Mouse (Mus musculus): ENCODE data around the gene Defb42. TPM values are rescaled to one million over a fixed set of nuclear protein-coding genes. Genes with fewer than 3 reads are reported as not detected.

Defb42 gene
- 1.6 TPM in 2 replicates for polyA plus RNA-seq (2015; fragmentation: Nextera tagmentation; extraction: Ambion mirVana)

GRCm38 (mm10) chr14:63046691-63047090 lies at the start of gene Defb42:
TSS of gene Defb42 (plus strand) at chr14:63046991.
- Histone ChIP-seq H3K4me3 (replicated peaks) (no peak within 1 kb of the TSS), H3K9me3 (replicated peaks) (no peaks in the 10 kb centered on the region), H3K9ac (no peak within 1 kb of the TSS), H3K27me3 (no peaks in the 10 kb centered on the region), H3K36me3 (no peaks in the 10 kb centered on the region), H3K4me2 (no peak within 1 kb of the TSS), H3K27ac (no peak within 1 kb of the TSS), H3K4me1 (no peaks in the 10 kb centered on the region)
- ATAC-seq (replicated peaks; ENCODE audit: low FRiP score), result no peak
- 67% methylated on average over 3 of the region's 3 CpGs for WGBS

GRCm38 (mm10) chr14:62997777-62998176 lies 49.0 kb upstream of the Defb42 start, which contains the start of gene Defb47:
TSS of gene Defb47 (plus strand) at chr14:62998077.
- no peak within 1 kb of the TSS for H3K27ac ChIP-seq
- 55% methylated on average over 8 of the region's 8 CpGs for WGBS
- H3K36me3 ChIP-seq, result no peaks in the 10 kb centered on the region
- H3K27me3 ChIP-seq, result no peaks in the 10 kb centered on the region
- H3K4me1 ChIP-seq, result peaks cover 3% of the 10 kb centered on the region; the same call in 1 of the 2 replicates
- no peak for ATAC-seq (replicated peaks; ENCODE audit: low FRiP score)
- no peak within 1 kb of the TSS for H3K4me2 ChIP-seq
- no peaks in the 10 kb centered on the region for H3K9me3 ChIP-seq (replicated peaks)
- no peak within 1 kb of the TSS for H3K4me3 ChIP-seq (replicated peaks)
- no peak within 1 kb of the TSS for H3K9ac ChIP-seq

- 89% methylated on average over 4 of the region's 4 CpGs for WGBS
- Histone ChIP-seq H3K27me3 (no peaks in the 10 kb centered on the region), H3K9ac (no peak overlapping the region), H3K9me3 (replicated peaks) (no peaks in the 10 kb centered on the region), H3K4me1 (peaks cover 3% of the 10 kb centered on the region; the same call in 1 of the 2 replicates), H3K36me3 (no peaks in the 10 kb centered on the region), H3K4me2 (no peak overlapping the region), H3K4me3 (replicated peaks) (no peak overlapping the region), H3K27ac (no peak overlapping the region)
- ATAC-seq (replicated peaks; ENCODE audit: low FRiP score), result no peak
Measured at GRCm38 (mm10) chr14:62998977-62999376, 47.8 kb upstream of the Defb42 start.

- Histone ChIP-seq H3K36me3 (no peaks in the 10 kb centered on the region), H3K27ac (no peak overlapping the region), H3K4me1 (peaks cover 1% of the 10 kb centered on the region; the same call in 1 of the 2 replicates), H3K4me2 (no peak overlapping the region), H3K27me3 (no peaks in the 10 kb centered on the region), H3K4me3 (replicated peaks) (no peak overlapping the region), H3K9me3 (replicated peaks) (no peaks in the 10 kb centered on the region), H3K9ac (no peak overlapping the region)
- ATAC-seq (replicated peaks; ENCODE audit: low FRiP score), result no peak
- 70% methylated on average over 2 of the region's 2 CpGs for WGBS
Measured at GRCm38 (mm10) chr14:63002588-63002987, 44.2 kb upstream of the Defb42 start.

- H3K9me3 ChIP-seq (replicated peaks), result no peaks in the 10 kb centered on the region
- H3K9ac ChIP-seq, result no peak within 1 kb of the TSS
- H3K4me3 ChIP-seq (replicated peaks), result no peak within 1 kb of the TSS
- H3K27ac ChIP-seq, result no peak within 1 kb of the TSS
- H3K4me2 ChIP-seq, result no peak within 1 kb of the TSS
- no peaks in the 10 kb centered on the region for H3K36me3 ChIP-seq
- no peaks in the 10 kb centered on the region for H3K27me3 ChIP-seq
- WGBS, result 96% methylated on average over 5 of the region's 5 CpGs
- ATAC-seq (replicated peaks; ENCODE audit: low FRiP score), result no peak
- H3K4me1 ChIP-seq, result no peaks in the 10 kb centered on the region
Measured at GRCm38 (mm10) chr14:63011471-63011870, 35.3 kb upstream of the Defb42 start, which contains the start of gene Defb43. TSS of gene Defb43 (plus strand) at chr14:63011771.

GRCm38 (mm10) chr14:63013082-63013481 lies 33.7 kb upstream of the Defb42 start:
- Histone ChIP-seq H3K36me3 (no peaks in the 10 kb centered on the region), H3K4me1 (no peaks in the 10 kb centered on the region), H3K27ac (no peak overlapping the region), H3K4me3 (replicated peaks) (no peak overlapping the region), H3K9ac (no peak overlapping the region), H3K27me3 (no peaks in the 10 kb centered on the region), H3K4me2 (no peak overlapping the region), H3K9me3 (replicated peaks) (no peaks in the 10 kb centered on the region)
- 74% methylated on average over 4 of the region's 4 CpGs for WGBS
- ATAC-seq (replicated peaks; ENCODE audit: low FRiP score), result no peak

- ATAC-seq (replicated peaks; ENCODE audit: low FRiP score), result no peak
Measured at GRCm38 (mm10) chr14:63014667-63015066, 32.1 kb upstream of the Defb42 start.

GRCm38 (mm10) chr14:63020524-63021156 lies 26.2 kb upstream of the Defb42 start:
- no peaks in the 10 kb centered on the region for H3K27me3 ChIP-seq
- H3K4me1 ChIP-seq, result no peaks in the 10 kb centered on the region
- no peak overlapping the region for H3K4me3 ChIP-seq (replicated peaks)
- no peaks in the 10 kb centered on the region for H3K9me3 ChIP-seq (replicated peaks)
- no peak overlapping the region for H3K9ac ChIP-seq
- no peak overlapping the region for H3K4me2 ChIP-seq
- H3K27ac ChIP-seq, result no peak overlapping the region
- no peak for ATAC-seq (replicated peaks; ENCODE audit: low FRiP score)
- H3K36me3 ChIP-seq, result no peaks in the 10 kb centered on the region
- 58% methylated on average over 6 of the region's 6 CpGs for WGBS

More at GRCm38 (mm10) chr14:63014667-63015066, 32.1 kb upstream of the Defb42 start:
- no peak overlapping the region for H3K27ac ChIP-seq
- H3K4me3 ChIP-seq (replicated peaks), result no peak overlapping the region
- no peaks in the 10 kb centered on the region for H3K9me3 ChIP-seq (replicated peaks)
- no peaks in the 10 kb centered on the region for H3K27me3 ChIP-seq
- no peak overlapping the region for H3K4me2 ChIP-seq
- WGBS, result 82% methylated on average over 4 of the region's 4 CpGs
- no peak overlapping the region for H3K9ac ChIP-seq
- no peaks in the 10 kb centered on the region for H3K36me3 ChIP-seq
- no peaks in the 10 kb centered on the region for H3K4me1 ChIP-seq

- whole genome bisulfite sequencing, result 75% methylated on average over 10 of the region's 14 CpGs
- no peaks in the 10 kb centered on the region for H3K36me3 ChIP-seq
- H3K4me3 ChIP-seq (replicated peaks), result no peak within 1 kb of the TSS
- no peak within 1 kb of the TSS for H3K4me2 ChIP-seq
- H3K9ac ChIP-seq, result no peak within 1 kb of the TSS
- H3K4me1 ChIP-seq, result peaks cover 4% of the 10 kb centered on the region; the same call in 1 of the 2 replicates
- no peaks in the 10 kb centered on the region for H3K27me3 ChIP-seq
- H3K9me3 ChIP-seq (replicated peaks), result no peaks in the 10 kb centered on the region
- H3K27ac ChIP-seq, result no peak within 1 kb of the TSS
- ATAC-seq (replicated peaks; ENCODE audit: low FRiP score), result no peak
Measured at GRCm38 (mm10) chr14:63049910-63050370, 3.1 kb downstream of the Defb42 start, which contains the start of gene Defb30. TSS of gene Defb30 (minus strand) at chr14:63049960.

GRCm38 (mm10) chr14:63050769-63051168 lies 4.0 kb downstream of the Defb42 start:
- Histone ChIP-seq H3K27me3 (no peaks in the 10 kb centered on the region), H3K4me2 (no peak overlapping the region), H3K4me3 (replicated peaks) (no peak overlapping the region), H3K9me3 (replicated peaks) (no peaks in the 10 kb centered on the region), H3K27ac (no peak overlapping the region), H3K9ac (no peak overlapping the region), H3K36me3 (no peaks in the 10 kb centered on the region), H3K4me1 (peaks cover 4% of the 10 kb centered on the region; the same call in 1 of the 2 replicates)
- no peak for ATAC-seq (replicated peaks; ENCODE audit: low FRiP score)
- 38% methylated on average over 5 of the region's 5 CpGs for WGBS

GRCm38 (mm10) chr14:63054729-63055128 lies 7.9 kb downstream of the Defb42 start:
- 31% methylated on average over 6 of the region's 6 CpGs for WGBS
- Histone ChIP-seq H3K36me3 (no peaks in the 10 kb centered on the region), H3K27me3 (no peaks in the 10 kb centered on the region), H3K4me1 (peaks cover 4% of the 10 kb centered on the region; the same call in 1 of the 2 replicates), H3K9ac (no peak overlapping the region), H3K4me3 (replicated peaks) (no peak overlapping the region), H3K27ac (no peak overlapping the region), H3K4me2 (no peak overlapping the region), H3K9me3 (replicated peaks) (no peaks in the 10 kb centered on the region)
- ATAC-seq (replicated peaks; ENCODE audit: low FRiP score), result peak; percentile 82

- Histone ChIP-seq H3K9ac (no peak overlapping the region), H3K27ac (no peak overlapping the region), H3K4me3 (replicated peaks) (no peak overlapping the region), H3K4me2 (no peak overlapping the region), H3K4me1 (no peaks in the 10 kb centered on the region), H3K27me3 (peaks cover 2% of the 10 kb centered on the region; the same call in 1 of the 2 replicates), H3K9me3 (replicated peaks) (no peaks in the 10 kb centered on the region), H3K36me3 (no peaks in the 10 kb centered on the region)
- WGBS, result 77% methylated on average over 10 of the region's 10 CpGs
- no peak for ATAC-seq (replicated peaks; ENCODE audit: low FRiP score)
Measured at GRCm38 (mm10) chr14:63060361-63060760, 13.6 kb downstream of the Defb42 start.
